Mouse (Mus musculus) cerebellum, adult 9-11 months (tissue): ENCODE results near the gene Stra6.

Source experiments
- DNase-seq: peaks from one replicate; pipeline ENCODE4 v3.0.0; 2022

Gene Stra6

GRCm38 (mm10) chr9:58135921-58136321 is 72.3 kb downstream of the Stra6 start:
- DNase-seq: no peak

- DNase-seq: no peak
Observed at GRCm38 (mm10) chr9:58139947-58140346, 76.4 kb downstream of the Stra6 start.

DNA sequence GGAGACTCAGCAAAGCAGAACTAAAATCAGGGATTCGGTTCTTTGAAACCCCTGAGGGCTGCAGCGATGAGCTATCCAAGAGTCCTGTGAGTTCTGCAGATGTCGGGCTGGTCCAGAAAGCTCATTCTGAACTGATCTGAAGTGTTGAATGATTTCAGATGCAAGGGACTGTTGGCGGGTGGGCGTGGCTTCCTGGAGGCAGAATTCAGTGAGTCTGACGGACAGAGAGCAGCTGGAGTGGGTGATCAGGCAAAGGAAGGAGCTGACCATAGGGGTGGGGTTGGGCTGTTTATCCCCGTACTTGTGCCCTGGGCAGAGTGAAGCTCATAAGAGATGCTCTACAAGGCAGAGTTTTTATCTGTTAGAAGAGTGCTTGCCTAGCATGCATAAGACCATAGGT is 79.8 kb downstream of the Stra6 start:
- no peak for DNase-seq

DNA sequence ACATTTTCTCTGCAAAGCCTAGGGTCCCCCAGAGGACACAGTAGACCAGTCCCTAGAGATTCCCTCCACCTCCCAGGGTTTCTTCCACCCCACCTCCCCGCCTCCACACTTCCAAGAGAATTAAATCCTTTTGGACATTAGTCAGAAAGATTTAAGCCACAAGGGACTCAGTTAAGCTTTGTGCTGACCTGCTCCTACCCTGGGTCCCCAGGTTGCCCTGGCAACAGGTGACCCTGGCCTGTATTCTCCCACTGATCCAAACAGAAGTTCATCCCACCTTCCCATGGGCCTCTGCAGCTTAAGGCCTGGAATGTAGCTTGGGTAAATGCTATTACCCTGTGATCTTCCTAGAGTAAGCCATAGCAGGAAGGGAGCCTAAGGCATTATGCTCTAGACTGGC is 81.1 kb downstream of the Stra6 start:
- DNase-seq: no peak

DNA sequence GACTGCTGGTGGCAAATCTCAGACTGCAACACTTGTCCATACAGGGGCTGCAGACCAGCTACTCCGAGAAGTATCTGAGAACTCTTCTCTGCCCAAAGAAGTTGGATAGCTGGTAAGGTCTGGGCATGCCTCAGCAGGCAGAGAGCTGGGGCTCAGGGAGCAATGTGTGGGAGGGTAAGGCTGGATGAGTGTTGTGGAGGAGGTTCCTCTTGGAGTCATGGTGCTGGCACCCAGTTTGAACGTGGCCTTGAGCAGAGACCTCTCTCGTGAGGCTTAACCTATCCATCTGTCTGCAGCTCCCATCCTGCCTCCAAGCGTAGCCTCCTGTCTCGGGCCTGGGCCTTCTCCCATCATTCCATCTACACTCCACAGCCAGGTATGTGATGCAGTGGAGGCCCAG is 81.8 kb downstream of the Stra6 start:
- no peak for DNase-seq

DNA sequence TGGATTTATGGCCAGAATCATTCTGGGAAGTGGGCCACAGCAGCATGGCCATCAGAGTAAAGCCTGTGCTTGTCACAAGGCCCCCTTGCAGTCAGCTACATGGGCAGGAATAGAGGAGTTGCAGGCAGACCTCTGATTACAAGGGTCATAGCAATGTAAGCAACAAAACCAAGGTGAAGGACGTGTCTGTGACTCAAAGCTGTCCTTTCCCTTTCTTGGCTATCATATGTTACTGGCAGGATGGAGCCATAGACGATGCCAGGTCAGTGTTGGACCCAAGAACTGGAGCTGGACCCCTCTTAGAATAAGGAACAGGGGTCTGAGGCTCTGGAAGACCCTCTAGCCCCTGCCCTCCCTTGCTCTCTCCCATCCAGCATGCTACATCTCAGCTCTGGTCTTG is 85.2 kb downstream of the Stra6 start:
- DNase-seq: no peak

DNA sequence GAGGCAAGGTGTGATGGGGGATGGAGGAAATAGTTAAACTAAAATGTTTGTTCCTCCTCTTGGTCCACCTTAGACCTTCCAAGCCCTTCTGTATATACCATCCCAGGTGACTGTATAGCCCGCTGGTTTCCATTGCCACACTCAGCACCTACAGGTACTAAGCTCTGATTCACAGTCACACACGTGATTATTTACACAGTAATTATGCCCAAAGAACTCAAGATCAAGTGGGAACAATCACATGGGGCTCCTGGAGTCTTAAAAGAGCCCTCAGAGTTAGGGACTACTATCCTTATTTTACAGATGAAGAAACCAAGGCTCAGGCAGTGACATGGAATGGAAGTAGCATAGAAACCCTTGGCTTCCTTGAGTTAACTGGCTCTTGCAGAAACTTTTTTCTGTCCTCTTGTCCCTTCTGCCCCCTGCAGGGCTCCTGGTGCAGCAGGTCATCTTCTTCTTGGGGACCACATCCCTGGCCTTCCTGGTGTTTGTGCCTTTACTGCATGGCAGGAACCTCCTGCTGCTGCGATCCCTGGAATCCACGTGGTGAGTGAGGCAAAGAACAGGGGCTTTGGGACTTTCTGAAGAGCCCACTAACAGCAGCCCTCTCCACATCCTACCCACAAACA is 87.3 kb downstream of the Stra6 start:
- no peak for DNase-seq

- no peak for DNase-seq
Observed at GRCm38 (mm10) chr9:58153095-58153494, 89.5 kb downstream of the Stra6 start.

DNA sequence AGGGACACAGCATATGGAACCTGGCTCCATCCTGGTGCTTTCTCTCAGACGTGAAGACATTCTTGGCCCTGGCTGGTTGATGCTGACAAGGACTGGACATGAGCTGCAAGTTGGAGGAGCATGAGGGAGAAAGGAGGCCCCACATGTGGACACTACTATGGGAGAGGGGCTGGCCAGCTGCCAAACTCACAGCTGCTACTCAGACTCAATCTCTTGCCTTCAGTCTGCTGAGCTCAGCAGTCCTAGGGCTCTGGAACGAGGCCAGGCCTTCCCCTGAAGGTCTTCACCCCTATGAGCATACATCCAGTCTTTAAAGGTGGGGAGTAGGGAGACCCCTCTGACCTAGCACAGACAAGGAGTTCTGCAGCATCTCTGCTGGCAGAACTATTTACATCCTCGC is 91.8 kb downstream of the Stra6 start:
- DNase-seq: no peak

DNA sequence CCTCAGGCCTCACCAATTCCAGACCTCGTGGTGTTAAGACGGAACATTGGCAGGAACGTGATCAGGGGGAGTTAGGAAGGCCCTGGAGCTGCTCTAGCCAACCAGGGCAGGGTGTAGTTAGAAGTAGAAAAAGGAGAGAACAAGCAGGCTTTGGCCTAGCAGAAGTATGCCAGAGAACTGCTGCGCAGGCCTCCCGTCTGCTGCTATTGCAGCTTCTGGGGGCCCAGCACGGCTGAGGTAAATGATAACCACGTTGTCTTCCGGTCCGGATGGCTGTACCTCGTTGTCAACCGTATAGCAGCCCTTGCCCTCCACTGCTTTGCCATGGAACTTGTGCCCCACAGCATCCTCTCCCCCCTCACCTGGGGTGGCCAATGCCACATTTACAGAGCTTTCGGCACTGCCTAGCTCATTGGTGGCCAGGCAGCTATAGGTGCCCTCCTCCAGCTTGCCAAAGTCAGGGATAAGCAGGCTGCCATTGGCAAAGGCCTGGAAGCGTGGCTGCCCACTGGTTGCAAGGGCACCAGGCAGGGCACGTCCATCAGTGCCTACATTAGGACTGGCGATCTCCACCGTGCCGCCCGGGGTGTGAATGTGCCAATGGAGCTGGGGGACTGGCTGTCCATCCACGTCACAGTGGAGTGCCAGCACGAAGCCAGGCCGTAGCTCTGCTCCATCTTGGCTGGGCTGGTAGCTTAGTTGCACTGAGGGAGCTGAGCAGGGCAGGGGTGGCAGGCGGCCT is 93.4 kb downstream of the Stra6 start:
- no peak for DNase-seq

- no peak for DNase-seq
Observed at GRCm38 (mm10) chr9:58157838-58158237, 94.2 kb downstream of the Stra6 start.

GRCm38 (mm10) chr9:58158541-58159311 is 95.1 kb downstream of the Stra6 start:
- no peak for DNase-seq

- DNase-seq: no peak
Observed at GRCm38 (mm10) chr9:58159855-58160254, 96.3 kb downstream of the Stra6 start.

DNA sequence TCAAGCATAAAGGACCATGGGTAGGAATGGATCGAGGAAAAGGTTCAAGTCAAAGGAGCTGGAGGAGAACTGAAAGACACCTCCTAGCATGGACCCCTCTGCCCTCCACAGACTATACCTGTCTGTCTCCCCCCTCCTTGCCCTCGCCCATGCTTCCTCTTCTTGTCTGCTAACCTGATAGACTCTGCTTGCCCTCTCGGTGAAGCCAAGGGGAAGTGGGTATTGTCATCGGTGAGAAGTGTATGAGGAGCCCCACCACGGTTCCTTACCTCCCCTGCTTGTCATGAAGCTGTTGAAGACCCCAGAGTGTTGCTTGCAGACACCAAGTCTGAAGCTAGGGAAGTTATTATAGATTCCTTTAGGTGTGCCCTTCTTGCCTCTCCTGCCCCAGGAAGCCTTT is 96.7 kb downstream of the Stra6 start:
- DNase-seq: no peak

DNA sequence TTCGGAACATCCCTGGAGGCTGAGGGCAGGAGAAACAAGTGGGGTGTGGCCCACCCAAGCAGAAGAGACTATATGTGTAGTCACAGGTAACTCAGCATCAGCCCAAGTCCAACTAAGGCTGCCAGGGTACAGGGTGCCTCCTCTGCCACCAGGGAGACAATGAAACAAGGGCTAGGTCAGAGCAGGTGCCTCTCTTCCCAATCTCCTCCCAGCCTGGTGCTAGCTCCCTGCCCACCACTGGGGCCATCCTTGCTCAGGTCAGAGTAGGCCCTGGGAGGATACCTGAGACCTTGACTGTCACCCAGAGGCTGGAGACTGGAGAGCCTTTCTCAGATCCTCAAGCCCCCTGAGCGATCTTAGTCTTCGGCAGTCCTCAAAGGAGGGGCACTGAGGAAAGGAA is 98.6 kb downstream of the Stra6 start:
- DNase-seq: no peak

DNA sequence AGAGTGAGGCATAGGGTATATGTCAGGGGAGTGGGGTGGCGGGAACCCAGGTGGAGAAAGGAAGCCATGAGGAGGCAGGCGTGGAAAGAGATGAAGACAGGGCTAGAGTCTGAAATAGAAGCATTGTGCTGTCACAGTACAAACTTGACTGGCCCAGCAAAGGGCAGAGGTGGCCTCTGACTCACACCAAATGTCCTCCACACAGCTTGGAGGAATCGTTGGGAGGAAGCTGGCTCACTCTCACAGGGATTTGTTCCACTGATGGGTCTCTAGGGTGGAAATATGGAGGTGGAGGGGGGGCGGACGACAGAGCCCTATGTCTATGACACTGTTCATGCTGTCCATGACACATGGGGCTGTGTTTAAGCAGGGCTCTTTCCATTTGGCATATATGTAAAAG is 99.6 kb downstream of the Stra6 start:
- no peak for DNase-seq

DNA sequence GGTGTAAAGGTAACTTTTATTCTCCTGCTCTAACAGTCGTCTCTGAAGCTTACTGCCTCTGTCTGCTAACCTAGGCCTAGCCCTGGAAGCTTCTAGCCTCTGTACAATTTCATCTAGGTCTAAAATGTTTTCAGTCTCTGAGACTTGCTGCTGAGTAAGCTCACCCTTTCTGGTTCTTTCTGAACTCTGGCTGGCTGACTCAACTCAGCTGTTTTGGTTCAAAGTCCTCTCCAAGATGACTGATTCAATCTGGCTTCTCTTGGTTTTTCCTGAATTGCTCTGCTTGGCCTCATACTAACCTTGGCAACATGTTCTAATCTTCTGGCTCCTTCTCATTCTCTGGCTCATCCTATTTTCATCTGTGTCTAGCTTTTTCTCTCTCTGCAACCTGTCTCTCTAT is 102.2 kb downstream of the Stra6 start:
- no peak for DNase-seq

DNA sequence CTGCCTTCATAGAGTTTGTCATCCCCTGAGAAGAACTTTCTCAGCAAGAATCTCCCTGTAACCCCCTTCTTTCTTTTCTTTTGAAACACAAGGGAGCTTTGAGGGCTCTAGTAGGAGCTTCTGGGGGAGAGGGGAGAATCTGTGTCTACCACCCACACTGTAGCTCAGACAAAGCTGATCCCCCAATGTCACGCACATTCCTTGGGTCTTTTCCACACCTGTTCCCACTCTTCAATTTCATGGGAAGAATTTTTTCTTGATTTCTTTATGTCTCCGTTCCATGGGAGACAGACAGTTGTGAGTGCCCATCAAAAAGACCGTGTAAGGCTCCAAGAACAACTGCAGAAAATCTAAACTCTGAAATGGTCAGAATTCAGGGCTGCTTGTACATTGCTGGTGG is 105.3 kb downstream of the Stra6 start:
- no peak for DNase-seq

GRCm38 (mm10) chr9:58169426-58169825 is 105.8 kb downstream of the Stra6 start:
- DNase-seq: no peak

DNA sequence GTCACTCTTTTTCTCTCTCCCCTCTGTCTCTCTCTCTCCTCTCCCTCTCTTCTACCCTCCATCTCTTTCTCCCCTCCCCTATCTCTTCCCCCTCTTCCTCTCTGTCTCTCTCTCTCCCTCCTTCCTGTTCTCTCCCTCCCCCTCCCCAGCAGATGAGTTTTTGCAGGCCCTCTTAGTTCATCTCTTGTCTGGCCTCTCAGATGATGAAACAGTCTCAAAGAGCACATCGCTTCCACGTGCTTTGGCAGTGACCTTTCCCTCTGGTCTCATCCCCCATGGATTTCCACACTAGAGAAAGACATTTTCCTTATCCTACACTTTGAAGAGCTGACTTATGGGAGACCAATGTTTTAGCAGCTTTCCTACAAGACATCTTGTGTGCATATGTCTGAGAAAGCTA is 109.3 kb downstream of the Stra6 start:
- no peak for DNase-seq

DNA sequence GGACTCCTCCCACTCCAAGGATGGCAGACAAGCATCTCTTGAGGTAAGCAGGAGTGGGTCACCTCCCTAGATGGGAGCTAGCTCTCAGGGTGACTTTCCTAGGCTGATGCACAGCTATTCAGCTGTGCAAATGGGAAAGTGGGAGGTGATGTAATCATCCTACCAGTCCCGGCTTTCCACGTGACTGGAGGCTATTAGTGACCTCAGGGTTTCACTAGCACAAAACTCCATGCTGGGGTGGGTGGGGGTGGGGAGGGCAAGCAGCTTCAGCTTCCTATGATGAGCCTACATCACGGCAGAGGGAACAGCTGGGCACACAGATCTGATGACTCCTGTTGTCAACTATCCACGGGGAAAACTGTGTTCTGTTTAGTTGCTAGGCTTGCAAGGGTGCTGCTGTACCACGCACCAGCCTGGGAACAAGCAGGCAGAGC is 111.2 kb downstream of the Stra6 start:
- no peak for DNase-seq

- no peak for DNase-seq
Observed at GRCm38 (mm10) chr9:58175745-58176487, 112.3 kb downstream of the Stra6 start.

DNA sequence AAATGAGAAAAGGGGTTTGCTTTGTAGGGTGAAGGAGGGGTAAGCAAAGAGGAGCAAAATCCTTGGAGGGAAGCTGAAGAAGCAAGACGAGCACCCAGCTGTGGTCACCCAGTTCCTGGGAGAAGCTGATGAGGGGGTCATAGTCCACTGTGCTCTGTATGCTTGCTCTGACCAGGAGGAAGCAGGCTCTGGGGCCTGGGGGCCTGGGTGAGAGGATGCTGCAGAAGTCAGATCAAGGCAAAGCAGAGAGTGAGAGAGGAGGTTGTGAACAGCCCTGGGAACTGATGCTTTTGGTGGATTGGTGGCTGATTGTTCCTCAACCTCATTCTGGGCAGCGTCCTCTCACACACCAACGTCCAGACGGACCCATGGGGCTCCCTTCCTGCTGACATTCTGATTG is 113.6 kb downstream of the Stra6 start:
- no peak for DNase-seq
